ENCODE assay signal across 18 mouse cellular contexts in the genomic region with DNA sequence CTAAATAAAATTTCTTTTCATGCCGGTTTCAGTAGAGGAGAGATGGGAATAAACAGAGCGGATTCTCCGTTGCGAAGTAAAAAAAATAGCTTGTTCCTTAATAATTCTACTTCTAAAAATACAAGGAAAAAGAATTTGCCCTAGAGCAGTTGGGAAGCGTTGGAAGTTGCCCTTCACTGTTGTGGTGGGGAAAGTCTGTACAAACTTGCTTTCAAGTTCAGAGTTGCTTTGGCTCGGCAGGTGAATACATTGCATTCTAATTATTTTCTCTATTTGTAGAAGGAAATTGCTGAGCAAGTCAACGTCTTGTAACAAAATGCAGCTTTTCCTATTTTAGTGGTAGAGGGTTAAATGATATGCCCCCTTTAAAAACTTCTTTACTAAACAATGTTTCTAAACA. TPM values are rescaled to one million over a fixed set of nuclear protein-coding genes. Genes with fewer than 3 reads are reported as not detected.
DNase-seq lines count a peak whose midpoint lies in the region; ATAC-seq and TF ChIP-seq lines count a peak whose summit lies in the region.
"Had no signal": no experiment of that assay in that cellular context is flagged by ENCODE, and none has a peak within 500 bp of the region (broad histone marks: within the 10 kb centered on the region; RNA-seq: fewer than 3 reads in every experiment).

No protein-coding gene starts in this region.

- no peak for TF ChIP-seq POLR2A in cerebellum, adult 2 months (IDR thresholded peaks at IDR 0.05; ENCODE audit: borderline replicate concordance, insufficient read depth, low read length)
- TF ChIP-seq POLR2A in kidney, adult 2 months (IDR thresholded peaks at IDR 0.05; ENCODE audit: low read depth, low read length): no peak
- no peak for TF ChIP-seq POLR2A in myocyte (IDR thresholded peaks at IDR 0.05; ENCODE audit: insufficient read length, low read depth)

- no peaks in the 10 kb centered on the region; the same call in 1 of the 2 replicates for H3K4me1 ChIP-seq in cerebellum, adult 2 months (ENCODE audit: control insufficient read depth, insufficient read depth, low read length)
- no peaks in the 10 kb centered on the region for H3K4me1 ChIP-seq in kidney, adult 2 months (ENCODE audit: control insufficient read depth, insufficient read depth, low read length)
- no peaks in the 10 kb centered on the region for H3K4me1 ChIP-seq in forebrain, postnatal 0 days (ENCODE audit: insufficient read depth)
- H3K4me1 ChIP-seq: intestine, embryonic 15.5 days had no signal

- H3K4me3 ChIP-seq in cerebellum, adult 2 months (replicated peaks; ENCODE audit: insufficient read depth, low read depth, low read length): peak overlapping the region; percentile 44
- no peak overlapping the region for H3K4me3 ChIP-seq in kidney, adult 2 months (ENCODE audit: insufficient read depth, low read depth, low read length)
- H3K4me3 ChIP-seq in forebrain, postnatal 0 days (ENCODE audit: low read depth, low read length): peak overlapping the region; percentile 40
- peak overlapping the region; percentile 41 for H3K4me3 ChIP-seq in myocyte
- H3K4me3 ChIP-seq: embryonic facial prominence, embryonic 12.5 days; heart, embryonic 15.5 days; intestine, embryonic 15.5 days had no signal

- H3ac ChIP-seq in myocyte (ENCODE audit: control insufficient read depth, insufficient read length): no peak overlapping the region

- ATAC-seq in forebrain, postnatal 0 days: no peak
- ATAC-seq: intestine, embryonic 15.5 days had no signal

- no peak for DNase-seq in cerebellum, adult 2 months
- DNase-seq in cerebellum, postnatal 36 days: no peak
- DNase-seq in kidney, adult 2 months: peak; percentile 12
- DNase-seq in kidney, postnatal 14 days: no peak
- DNase-seq in forebrain, postnatal 0 days: peak; percentile 62
- no peak for DNase-seq in c-Kit-positive CD71-positive TER-119-positive erythroid progenitor cells, embryonic 14.5 days (ENCODE audit: low spot score)
- DNase-seq in thymus, postnatal 4 days: no peak
- DNase-seq: adrenal gland, adult 8-10 months; thymus, adult 18-20 months had no signal

- TF ChIP-seq CTCF in cerebellum, adult 2 months (IDR thresholded peaks at IDR 0.05; ENCODE audit: borderline replicate concordance, insufficient read depth, low read depth, low read length): no peak
- no peak for TF ChIP-seq CTCF in kidney, adult 2 months (conservative IDR thresholded peaks at IDR 0.05; ENCODE audit: insufficient read depth, insufficient read length, low read depth, low read length)
- TF ChIP-seq CTCF in forebrain, postnatal 0 days (IDR thresholded peaks at IDR 0.05; ENCODE audit: low read depth): no peak

- H3K36me3 ChIP-seq in kidney, adult 2 months (ENCODE audit: control insufficient read depth, insufficient read depth, low read length): no peaks in the 10 kb centered on the region
- H3K36me3 ChIP-seq in forebrain, postnatal 0 days (ENCODE audit: insufficient read depth): no peaks in the 10 kb centered on the region; the same call in 1 of the 2 replicates
- H3K36me3 ChIP-seq in myocyte (ENCODE audit: control insufficient read depth, insufficient read depth): no peaks in the 10 kb centered on the region
- H3K36me3 ChIP-seq: intestine, embryonic 15.5 days had no signal

- H3K4me2 ChIP-seq in forebrain, postnatal 0 days (ENCODE audit: low read depth): peak overlapping the region; percentile 52
- peak overlapping the region; percentile 74 for H3K4me2 ChIP-seq in myocyte (ENCODE audit: low read depth)
- H3K4me2 ChIP-seq: embryonic facial prominence, embryonic 12.5 days; heart, embryonic 15.5 days; intestine, embryonic 15.5 days; liver, embryonic 11.5 days had no signal

- peak overlapping the region; percentile 69 for H3K9ac ChIP-seq in forebrain, postnatal 0 days
- H3K9ac ChIP-seq: embryonic facial prominence, embryonic 12.5 days; heart, embryonic 15.5 days; intestine, embryonic 15.5 days had no signal

- H3K79me2 ChIP-seq in myocyte (ENCODE audit: control insufficient read depth, insufficient read depth): peaks cover 12% of the 10 kb centered on the region

- H3K27me3 ChIP-seq in cerebellum, adult 2 months (ENCODE audit: control insufficient read depth, insufficient read depth, low read length): no peaks in the 10 kb centered on the region
- H3K27me3 ChIP-seq in kidney, adult 2 months (replicated peaks; ENCODE audit: control insufficient read depth, insufficient read depth, low read length): no peaks in the 10 kb centered on the region
- no peaks in the 10 kb centered on the region for H3K27me3 ChIP-seq in forebrain, postnatal 0 days (ENCODE audit: insufficient read depth, low read length)
- no peaks in the 10 kb centered on the region for H3K27me3 ChIP-seq in myocyte (ENCODE audit: control insufficient read depth, insufficient read depth, insufficient read length)
- H3K27me3 ChIP-seq: embryonic facial prominence, embryonic 12.5 days; heart, embryonic 15.5 days; intestine, embryonic 15.5 days had no signal

- H3K27ac ChIP-seq in cerebellum, adult 2 months (ENCODE audit: insufficient read depth, low read length): no peak overlapping the region; the same call in 1 of the 2 replicates
- H3K27ac ChIP-seq in kidney, adult 2 months (ENCODE audit: insufficient read depth, low read depth, low read length): no peak overlapping the region
- peak overlapping the region; percentile 93 for H3K27ac ChIP-seq in forebrain, postnatal 0 days (ENCODE audit: low read depth, low read length)
- H3K27ac ChIP-seq: embryonic facial prominence, embryonic 12.5 days; heart, embryonic 15.5 days; intestine, embryonic 15.5 days had no signal

- no peaks in the 10 kb centered on the region for H3K9me3 ChIP-seq in forebrain, postnatal 0 days (ENCODE audit: low read length)
- H3K9me3 ChIP-seq: embryonic facial prominence, embryonic 12.5 days; heart, embryonic 15.5 days; intestine, embryonic 15.5 days had no signal

- whole genome bisulfite sequencing in cerebellum, adult 2 months: 19% methylated on average over 7 of the region's 7 CpGs
- 73% methylated on average over 7 of the region's 7 CpGs for WGBS in kidney, adult 2 months
- WGBS in forebrain, postnatal 0 days: 32% methylated on average over 7 of the region's 7 CpGs

TF ChIP-seq in myocyte, 11 proteins besides CTCF, POLR2A, EP300 and RAD21:
- TF ChIP-seq MYOG (IDR thresholded peaks at IDR 0.05; ENCODE audit: control insufficient read depth in 1 of 3, insufficient read depth in 1 of 3, insufficient read length in 2 of 3, low read depth in 2 of 3) (no peak), SRF (IDR thresholded peaks at IDR 0.05; ENCODE audit: control insufficient read depth, insufficient read length, low read depth) (no peak), USF1 (IDR thresholded peaks at IDR 0.05; ENCODE audit: low read depth) (no peak), POLR2AphosphoS2 (IDR thresholded peaks at IDR 0.05; ENCODE audit: insufficient read length, low read depth) (no peak), TCF12 (IDR thresholded peaks at IDR 0.05; ENCODE audit: insufficient read depth, poor library complexity, severe bottlenecking) (no peak), TCF3 (IDR thresholded peaks at IDR 0.05; ENCODE audit: insufficient read length, low read depth) (no peak), REST (IDR thresholded peaks at IDR 0.05; ENCODE audit: insufficient read depth, insufficient read length) (no peak), E2F4 (IDR thresholded peaks at IDR 0.05; ENCODE audit: insufficient read depth) (no peak), MYOD1 (IDR thresholded peaks at IDR 0.05; ENCODE audit: control insufficient read depth in 1 of 3, insufficient read length in 2 of 3, low read depth in 2 of 3) (no peak), CEBPB (IDR thresholded peaks at IDR 0.05; ENCODE audit: insufficient read depth, poor library complexity, severe bottlenecking) (no peak), MAX (IDR thresholded peaks at IDR 0.05; ENCODE audit: low read depth) (no peak)

RNA-seq across cellular contexts. Expression of gene Gm11146, which starts 6.2 kb away (rescaled TPM):
- not detected in 2 replicates for polyA plus RNA-seq in cerebellum, adult 2 months (2012; rRNA removed)
- not detected in 2 replicates for polyA plus RNA-seq in kidney, adult 2 months (2012; rRNA removed)
- not detected in 2 replicates for total RNA-seq in forebrain, postnatal 0 days (2014; rRNA removed)
- not detected in 2 replicates for polyA plus RNA-seq in forebrain, postnatal 0 days (2015; fragmentation: Nextera tagmentation; extraction: Ambion mirVana)
- not detected for polyA plus RNA-seq in myocyte (2012; fragmentation: generic; extraction: Trizol)
- total RNA-seq: adrenal gland, adult 8-10 months; gastrocnemius, postnatal 4 days; left cerebral cortex, postnatal 10 days had no signal
- polyA plus RNA-seq: embryonic facial prominence, embryonic 12.5 days; heart, embryonic 15.5 days; intestine, embryonic 15.5 days; large intestine, adult 2 months; liver, embryonic 11.5 days; spleen, adult 2 months had no signal

Comparison
In these comparisons a context has a peak if more than half of its experiments do, and no peak if none do; other contexts are left out.
1. DNase-seq: peak in kidney, adult 2 months (single experiment) and forebrain, postnatal 0 days (single experiment); none in cerebellum, adult 2 months (0 of 2), cerebellum, postnatal 36 days (0 of 2), kidney, postnatal 14 days (single experiment), c-Kit-positive CD71-positive TER-119-positive erythroid progenitor cells, embryonic 14.5 days (single experiment) and thymus, postnatal 4 days (single experiment).